Mouse (Mus musculus): ENCODE results near the gene Rab30.

DNA sequence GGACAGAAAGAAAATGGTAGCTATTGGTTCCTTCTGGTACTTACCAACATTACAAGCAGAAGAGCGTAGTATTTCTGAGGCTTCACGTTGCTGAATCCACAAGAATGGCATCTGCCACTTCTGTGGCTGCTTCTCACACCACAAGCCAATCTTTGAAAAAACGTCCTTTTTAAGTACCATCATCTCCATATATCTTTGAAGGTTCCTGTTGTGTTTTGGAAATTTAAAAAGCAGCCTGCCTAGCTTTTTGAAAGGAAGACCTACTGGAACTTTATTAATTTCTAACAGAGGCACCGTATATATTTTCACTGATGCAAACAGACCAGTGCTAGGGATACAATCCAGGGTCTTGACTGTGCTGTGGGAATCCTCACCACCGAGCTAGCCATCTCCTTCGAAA, 1.4 kb upstream of the Rab30 start:
- no peak for TF ChIP-seq CTCF (IDR thresholded peaks at IDR 0.05)
- TF ChIP-seq EP300 (IDR thresholded peaks at IDR 0.05): no peak

Measured in lung, postnatal 0 days (tissue).